Mouse (Mus musculus) E14TG2a.4 (cell line): ENCODE measurements around the gene Smox.

ENCODE experiments used
- CTCF ChIP-seq: conservative IDR thresholded peaks from 2 replicates; pipeline ENCODE4 v1.5.1; 2014; ENCODE audit warnings: low read length
- NANOG ChIP-seq: IDR thresholded peaks from 2 replicates; pipeline ENCODE4 v1.6.1; 2014; ENCODE audit warnings: borderline replicate concordance, low read length, mixed read lengths
- POU5F1 ChIP-seq: IDR thresholded peaks from 2 replicates; pipeline ENCODE4 v1.6.1; 2014; ENCODE audit warnings: low read length, borderline replicate concordance

DNA sequence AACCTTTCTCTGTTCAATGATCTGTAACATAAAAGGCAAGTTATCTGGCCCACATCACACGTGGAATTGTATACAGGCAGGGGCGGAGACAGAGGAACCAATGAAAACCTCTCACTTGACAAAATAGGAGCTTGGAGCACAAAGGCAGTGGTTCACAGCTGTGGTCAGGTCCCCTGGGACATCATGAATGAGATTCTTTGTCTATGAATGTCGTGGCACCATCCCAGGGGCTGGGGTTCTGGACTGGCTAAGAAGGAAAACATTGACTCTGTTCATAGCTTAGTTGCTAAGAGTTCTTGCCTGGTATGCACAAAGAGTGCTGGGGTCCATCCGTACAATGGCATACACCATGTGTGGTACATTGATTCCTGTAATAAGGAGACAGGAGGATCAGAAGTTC is 28.3 kb upstream of the Smox start:
- no peak for TF ChIP-seq CTCF
- no peak for TF ChIP-seq NANOG
- no peak for TF ChIP-seq POU5F1
